Mouse (Mus musculus) stomach, adult 2 months (tissue): Measurements from ENCODE around the gene Vmn2r46. TPM values are rescaled to one million over a fixed set of nuclear protein-coding genes. Genes with fewer than 3 reads are reported as not detected.

Source experiments
- polyA plus RNA-seq: library from polyadenylated mRNA; depleted of rRNA; stranded (reverse); fragments of >200 nt; gene quantifications from 2 replicates; pipeline ENCODE4 v1.2.3, GENCODE M21; 2012; rRNA removed

Vmn2r46 gene
- not detected in 2 replicates for polyA plus RNA-seq

DNA sequence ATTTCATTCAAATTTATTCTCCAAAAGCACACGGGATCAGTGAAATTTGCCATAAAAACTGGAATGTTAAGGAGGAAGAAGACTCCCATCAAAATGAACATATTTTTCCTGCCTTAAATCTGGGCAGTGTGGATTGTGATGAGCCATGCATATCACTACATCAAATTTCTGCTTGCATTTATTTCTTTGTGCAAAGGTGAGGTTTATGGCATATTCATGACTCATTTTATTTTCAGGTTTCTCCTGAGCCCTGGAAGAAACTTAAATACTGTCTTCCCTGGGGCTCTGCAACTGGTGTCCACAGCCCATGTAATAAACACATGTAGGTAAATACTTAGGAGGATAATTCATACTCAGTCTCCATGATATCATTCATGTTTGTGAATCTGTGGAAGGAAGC, at the start of gene Vmn2r46:
Gene Vmn2r46 (minus strand): TSS at position 101 of the 400 bp plus-strand sequence.

Other genes with a start within 250 kb of the Vmn2r46 start
- gene Vmn2r47, start 70.8 kb upstream of the Vmn2r46 start, polyA plus RNA-seq, result not detected in 2 replicates
- gene Vmn2r48, start 183.0 kb upstream of the Vmn2r46 start, polyA plus RNA-seq, result not detected in 2 replicates
- gene Vmn2r49, start 221.7 kb upstream of the Vmn2r46 start, polyA plus RNA-seq, result not detected in 2 replicates